Mouse (Mus musculus) spleen, postnatal 14 days (tissue): ENCODE results near the gene Dnm3.
"Not testable (repeated sequence)": the region's sequence is repeated elsewhere in the genome, so short reads cannot be mapped to it uniquely, and the experiment has no call there.

Experiments
- DNase-seq, 2 experiments: peaks; one replicate each; pipeline ENCODE4 v3.0.0; 2021 to 2022; ENCODE audit warnings: low spot score in 2 of 2

The Dnm3 gene

DNA sequence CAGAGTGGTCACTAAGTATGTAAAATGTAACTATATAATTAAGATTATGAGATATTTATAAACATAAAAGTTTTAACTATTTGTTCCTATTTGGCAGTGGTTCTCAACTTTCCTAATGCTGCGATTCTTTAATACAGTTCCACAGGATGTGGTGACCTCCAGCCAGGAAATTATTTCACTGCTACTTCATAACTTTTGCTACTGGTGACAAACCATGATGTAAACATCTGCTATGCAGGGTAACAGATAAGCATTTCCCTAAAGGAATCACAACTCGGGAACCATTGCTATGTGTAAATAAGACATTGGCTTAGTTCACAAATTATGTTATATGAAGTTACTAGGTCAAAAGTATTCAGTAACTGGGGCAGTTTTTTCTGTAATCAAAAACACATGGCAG is 48.9 kb downstream of the Dnm3 start:
- DNase-seq = no peak

DNA sequence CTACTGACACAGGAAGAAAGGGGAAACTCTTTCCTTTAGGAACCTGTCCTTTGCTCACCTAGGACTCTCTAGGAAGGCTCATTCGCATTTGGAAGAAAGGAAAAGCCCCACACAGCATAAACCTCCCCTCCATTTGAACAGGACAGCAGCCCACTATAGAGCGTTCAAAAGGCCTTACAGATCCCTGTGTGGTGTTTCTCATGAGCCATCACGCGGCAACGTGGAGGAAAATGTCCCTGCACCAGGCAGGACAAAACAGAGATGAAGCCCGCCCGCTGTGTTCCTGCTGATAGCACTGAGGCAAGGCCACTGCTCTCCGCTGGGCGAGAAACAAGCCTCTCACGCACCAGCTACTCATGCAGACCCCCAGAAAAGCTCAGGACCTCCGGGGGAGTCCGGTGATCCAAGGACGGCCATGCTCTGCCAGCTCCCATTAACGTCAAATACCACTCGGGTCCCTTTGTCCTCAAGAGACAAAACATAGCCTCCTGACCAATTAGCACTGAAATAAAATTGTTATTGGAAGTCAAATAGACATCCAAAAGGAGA is 51.8 kb downstream of the Dnm3 start:
- DNase-seq = no peak

GRCm38 (mm10) chr1:162422826-162423225 is 55.0 kb downstream of the Dnm3 start:
- DNase-seq = no peak

DNA sequence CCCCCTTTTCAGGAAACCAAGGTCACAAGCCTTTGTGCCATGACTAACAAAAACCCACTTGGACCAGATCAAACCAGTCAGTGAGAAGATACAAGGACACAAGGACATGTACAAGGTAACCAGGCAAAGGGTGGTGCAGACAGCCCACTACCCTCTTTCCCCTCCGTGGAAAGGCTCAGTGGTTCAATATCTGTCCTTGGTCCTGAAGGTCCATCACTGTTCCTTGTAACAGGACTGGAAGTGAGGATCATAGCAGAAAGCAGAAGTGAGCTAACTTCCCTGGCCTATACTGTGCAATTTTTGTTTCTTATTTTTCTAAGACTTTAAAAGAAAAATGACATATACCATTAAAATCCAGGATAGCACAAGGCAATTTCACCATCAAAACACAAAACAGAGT is 64.0 kb downstream of the Dnm3 start:
- DNase-seq = no peak

DNA sequence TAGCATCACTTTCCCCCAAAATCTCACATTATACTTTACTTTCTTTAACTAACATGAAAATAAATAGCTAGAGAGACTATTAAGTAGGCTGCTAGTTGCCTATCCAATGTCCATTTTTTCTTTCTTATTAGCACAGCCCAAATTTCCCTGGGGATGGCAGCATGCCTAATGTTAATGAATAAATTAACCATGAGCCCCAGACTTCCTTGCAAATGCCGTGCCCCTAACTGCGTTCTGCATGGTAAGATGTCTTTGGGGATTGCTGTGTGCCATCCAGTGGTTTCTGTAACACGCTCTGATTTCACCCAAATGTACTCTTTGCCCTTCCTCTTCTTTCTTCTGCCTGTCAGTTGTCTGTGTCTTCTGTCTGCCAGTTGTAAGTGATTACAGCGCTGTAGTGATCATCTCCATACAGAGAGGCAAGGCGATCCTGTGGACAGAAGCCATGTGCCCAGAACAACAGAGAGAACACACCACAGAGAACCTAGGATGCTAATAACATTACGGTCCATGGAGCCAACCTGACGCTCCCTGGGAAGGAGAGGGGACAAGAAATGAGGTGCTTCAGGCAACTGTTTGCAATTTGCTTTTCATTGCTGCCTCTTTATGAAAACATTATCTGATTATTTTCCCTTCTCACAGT is 64.9 kb downstream of the Dnm3 start:
- DNase-seq = no peak

GRCm38 (mm10) chr1:162410207-162410965 is 67.4 kb downstream of the Dnm3 start:
- no peak for DNase-seq

GRCm38 (mm10) chr1:162394549-162394948 is 83.3 kb downstream of the Dnm3 start:
- no peak for DNase-seq

DNA sequence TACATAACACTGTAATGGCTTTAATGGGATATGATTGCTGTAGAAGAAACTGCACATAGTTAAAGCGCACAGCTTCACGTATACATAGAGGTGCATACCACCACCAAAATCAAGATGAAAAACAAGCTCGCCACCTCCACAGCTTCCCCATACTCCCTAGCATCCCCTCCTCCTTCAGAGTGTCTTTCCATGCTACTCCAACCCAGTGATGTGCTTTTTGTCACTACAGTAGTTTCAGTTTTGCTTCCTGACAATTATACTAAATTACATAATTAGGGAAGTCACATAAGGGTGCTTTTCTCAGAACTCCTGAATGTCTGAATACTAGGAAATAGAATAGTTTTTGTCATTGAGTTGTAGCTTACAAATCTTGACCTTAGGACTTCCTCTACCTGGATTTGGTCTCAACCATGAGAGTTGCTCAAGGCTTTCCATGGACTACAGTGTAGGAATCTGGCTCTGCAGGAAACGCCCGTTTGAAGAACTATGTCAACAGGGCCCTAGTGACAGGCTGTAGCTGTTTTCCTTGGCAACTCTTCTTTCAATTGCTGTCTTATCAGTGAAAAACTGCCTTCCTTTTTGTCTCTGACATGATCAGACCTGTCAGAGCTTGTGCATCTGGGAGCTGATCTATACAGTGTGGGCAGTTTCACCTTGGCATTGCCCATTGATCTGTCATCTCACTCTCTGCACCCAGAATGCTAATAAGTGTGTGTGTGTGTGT is 89.2 kb downstream of the Dnm3 start:
- DNase-seq = no peak

DNA sequence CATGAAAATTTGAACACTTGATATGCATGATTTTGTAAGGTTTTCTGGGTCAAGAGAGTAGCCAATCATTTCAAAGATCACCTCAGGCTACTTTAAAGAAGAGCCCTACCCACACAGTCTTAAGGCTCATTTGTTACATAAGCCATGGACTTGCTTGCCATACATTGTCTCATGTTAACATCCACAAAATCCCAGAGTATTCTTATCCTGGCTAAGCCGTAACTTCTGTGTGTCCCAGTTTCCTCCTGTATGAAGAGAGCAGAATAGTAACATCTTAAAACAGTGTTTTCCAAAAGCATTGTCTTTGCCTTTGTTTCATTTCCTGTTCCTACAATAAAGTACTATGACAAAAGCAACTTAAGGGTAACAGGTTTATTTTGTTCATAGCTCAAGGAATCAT is 104.8 kb downstream of the Dnm3 start:
- DNase-seq = not testable (repeated sequence)

DNA sequence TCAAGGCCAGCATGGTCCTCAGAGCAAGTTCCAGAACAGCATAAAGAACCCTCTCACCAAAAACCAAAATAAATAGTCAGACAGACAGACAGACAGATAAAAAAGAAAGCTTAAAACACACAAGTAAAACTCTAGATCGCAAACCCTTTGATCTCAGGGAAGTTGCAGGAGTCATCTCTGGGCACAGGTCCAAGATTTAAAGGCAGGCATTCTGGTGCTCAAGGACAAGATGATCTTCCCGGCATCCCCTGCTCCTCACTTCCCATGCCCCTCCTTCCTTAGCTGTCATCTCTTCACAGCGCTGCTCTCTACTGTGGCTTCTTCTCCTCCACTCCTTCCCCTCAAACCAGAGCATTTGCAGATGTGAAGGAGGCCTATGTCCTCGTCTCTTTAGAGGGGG is 108.1 kb downstream of the Dnm3 start:
- DNase-seq = no peak

DNA sequence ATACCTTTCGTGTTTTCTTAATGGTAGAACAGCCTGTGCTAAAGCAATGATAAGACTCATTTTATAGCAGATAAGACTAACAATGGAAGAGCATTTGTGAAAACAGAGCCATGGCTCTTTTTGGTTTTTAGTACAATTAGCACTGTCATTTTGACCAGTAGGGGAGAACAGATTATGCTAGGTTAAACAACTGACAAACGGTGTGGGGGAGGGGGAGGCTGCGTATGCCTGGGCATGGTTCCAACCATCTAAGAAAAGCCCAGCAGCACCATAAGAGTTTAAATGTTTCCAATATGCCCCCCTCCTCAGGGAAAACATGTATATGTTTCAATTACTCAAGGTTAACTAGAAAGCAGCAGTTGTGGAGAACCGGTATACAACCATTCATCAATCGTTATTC is 115.9 kb downstream of the Dnm3 start:
- DNase-seq = no peak

- no peak for DNase-seq
These were observed 118.6 kb downstream of the Dnm3 start for GRCm38 (mm10) chr1:162359270-162359669.

DNA sequence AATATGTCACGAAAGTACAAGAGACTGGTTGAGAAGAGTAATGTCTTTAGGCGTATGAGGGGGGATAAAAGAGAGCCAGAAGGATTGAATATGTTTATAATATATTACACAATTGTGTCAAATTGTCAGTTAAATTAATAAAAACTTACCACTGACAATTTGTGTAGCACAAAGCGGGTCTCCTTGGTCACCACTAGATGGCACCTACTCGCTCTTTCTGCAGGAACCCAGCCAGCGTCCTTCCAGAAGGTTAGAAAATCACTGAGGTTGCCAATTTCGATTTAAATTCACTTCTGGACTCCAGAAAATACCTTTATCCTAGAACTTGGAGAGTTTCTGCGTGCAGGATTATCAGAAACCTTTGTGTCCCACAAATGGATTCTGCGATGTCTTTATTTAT is 119.8 kb downstream of the Dnm3 start:
- no peak for DNase-seq

DNA sequence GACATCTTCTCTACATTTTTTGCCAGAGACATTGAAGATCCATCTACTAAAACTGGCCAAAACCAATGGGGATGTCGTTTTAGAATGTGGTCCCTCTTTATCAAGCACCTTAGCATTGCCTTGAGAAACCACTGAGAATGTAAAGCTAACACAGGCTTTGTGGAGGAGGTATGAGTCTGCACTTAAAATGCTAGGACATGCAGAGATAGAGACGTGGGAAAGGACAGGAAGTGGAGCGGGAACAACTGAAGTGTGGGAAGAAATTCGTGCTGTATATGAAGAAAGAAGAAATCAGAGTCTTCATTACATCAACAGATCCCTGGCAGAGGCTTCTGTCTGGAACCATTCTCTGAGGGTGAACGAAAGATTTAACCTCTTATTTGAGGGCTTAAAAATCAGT is 121.4 kb downstream of the Dnm3 start:
- DNase-seq = no peak

DNA sequence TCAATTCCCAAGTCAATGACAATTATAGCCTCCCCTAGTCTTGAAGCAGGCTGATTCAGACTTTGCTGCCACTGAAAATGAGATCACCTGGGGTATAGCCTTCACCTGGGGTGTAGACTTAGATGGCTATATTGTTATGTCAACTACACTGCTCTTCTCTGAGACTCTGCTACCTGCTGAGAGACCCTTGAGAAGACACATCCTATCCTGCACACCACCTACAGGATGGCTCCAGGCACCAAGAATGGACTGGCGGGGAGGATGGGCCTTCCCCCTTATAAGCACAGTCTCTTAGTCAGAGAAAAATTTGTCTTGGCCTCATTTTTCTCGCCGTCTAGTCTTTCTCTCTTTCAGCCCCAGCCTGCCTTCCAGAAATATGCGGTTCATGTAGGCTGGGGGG is 123.1 kb downstream of the Dnm3 start:
- no peak for DNase-seq

- no peak for DNase-seq
These were observed 124.0 kb downstream of the Dnm3 start for GRCm38 (mm10) chr1:162353831-162354230.

- DNase-seq = no peak
These were observed 128.5 kb downstream of the Dnm3 start for GRCm38 (mm10) chr1:162349306-162349705.

- DNase-seq = no peak
These were observed 131.3 kb downstream of the Dnm3 start for GRCm38 (mm10) chr1:162346456-162347011.

DNA sequence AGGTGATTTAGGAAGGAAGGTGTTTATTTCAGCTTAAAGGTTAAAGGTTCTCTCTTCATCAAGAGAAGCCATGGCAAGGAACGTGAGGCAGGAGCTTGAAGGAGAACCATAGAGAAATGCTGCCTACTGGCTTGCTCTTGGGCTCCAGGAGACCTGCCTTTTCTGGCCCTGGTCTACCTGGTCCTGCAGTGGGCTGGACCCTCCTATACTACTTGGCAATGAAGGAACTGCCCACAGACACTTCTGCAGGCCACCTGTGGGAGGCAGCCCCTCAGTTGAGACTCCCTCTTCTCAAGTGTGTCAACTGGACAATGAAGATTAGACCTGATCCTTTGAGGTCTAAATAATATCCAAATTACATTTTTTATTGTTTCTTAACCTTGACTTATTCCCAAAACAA is 140.7 kb downstream of the Dnm3 start:
- no peak for DNase-seq

- DNase-seq = no peak
These were observed 141.2 kb downstream of the Dnm3 start for GRCm38 (mm10) chr1:162336640-162337039.

DNA sequence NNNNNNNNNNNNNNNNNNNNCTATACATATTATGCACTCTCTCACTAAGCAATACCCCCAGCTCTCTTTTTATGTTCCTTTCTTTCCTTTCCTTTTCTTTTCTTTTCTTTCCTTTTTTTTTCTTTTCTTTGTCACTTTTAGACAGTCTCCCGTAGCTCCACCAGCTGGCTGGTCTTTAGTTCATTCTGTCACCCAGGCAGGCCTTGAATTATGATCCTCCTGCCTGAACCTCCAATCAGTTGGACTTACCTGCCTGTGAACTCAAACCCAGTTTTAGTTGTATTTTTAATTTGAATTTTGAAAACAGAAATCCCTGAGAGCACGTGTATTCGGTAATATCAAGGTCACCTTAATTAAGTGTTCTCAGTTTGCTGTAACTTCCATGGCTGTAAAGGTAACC is 141.6 kb downstream of the Dnm3 start:
- no peak for DNase-seq

- DNase-seq = no peak
These were observed 149.2 kb downstream of the Dnm3 start for GRCm38 (mm10) chr1:162328673-162329072.
